Comparison of ENCODE assay signal across 8 mouse cellular contexts in genomic region chr8:75315886-75316285, GRCm38 (mm10).
A peak's percentile ranks its signal among the peaks of the same experiment; 100 is the strongest.
DNase-seq lines count a peak whose midpoint lies in the region; ATAC-seq and TF ChIP-seq lines count a peak whose summit lies in the region.

No protein-coding gene starts in this region.

- TF ChIP-seq POLR2A in spleen, adult 2 months (IDR thresholded peaks at IDR 0.05; ENCODE audit: low read depth, low read length) = no peak

- H3K27ac ChIP-seq in spleen, adult 2 months (ENCODE audit: insufficient read depth, low read length) = no peak overlapping the region
- H3K27ac ChIP-seq in hindbrain, embryonic 14.5 days = no peak overlapping the region
- H3K27ac ChIP-seq in midbrain, embryonic 14.5 days (replicated peaks; ENCODE audit: low read depth, low read length) = no peak overlapping the region

- ATAC-seq in hindbrain, embryonic 14.5 days (ENCODE audit: low FRiP score) = peak; percentile 78
- ATAC-seq in midbrain, embryonic 14.5 days (ENCODE audit: low FRiP score, low TSS enrichment) = peak; percentile 63

- WGBS in spleen, adult 2 months = 13% methylated on average over 3 of the region's 3 CpGs
- 7% methylated on average over 3 of the region's 3 CpGs for WGBS in hindbrain, embryonic 14.5 days
- WGBS in midbrain, embryonic 14.5 days = 9% methylated on average over 3 of the region's 3 CpGs

- no peak overlapping the region for H3K9ac ChIP-seq in hindbrain, embryonic 14.5 days
- no peak overlapping the region for H3K9ac ChIP-seq in midbrain, embryonic 14.5 days (replicated peaks; ENCODE audit: low read length)

- H3K9me3 ChIP-seq in hindbrain, embryonic 14.5 days (ENCODE audit: control insufficient read depth, low read length) = no peaks in the 10 kb centered on the region
- H3K9me3 ChIP-seq in midbrain, embryonic 14.5 days (ENCODE audit: control insufficient read depth, low read length) = no peaks in the 10 kb centered on the region

- no peaks in the 10 kb centered on the region for H3K27me3 ChIP-seq in spleen, adult 2 months (ENCODE audit: control insufficient read depth, insufficient read depth, low read length)
- no peaks in the 10 kb centered on the region for H3K27me3 ChIP-seq in hindbrain, embryonic 14.5 days (ENCODE audit: control insufficient read depth, insufficient read depth, low read length)
- no peaks in the 10 kb centered on the region for H3K27me3 ChIP-seq in midbrain, embryonic 14.5 days (ENCODE audit: control insufficient read depth, insufficient read depth, low read length)

- DNase-seq in spleen, adult 2 months (ENCODE audit: low read depth in 1 of 2, low spot score in 2 of 2) = no peak
- no peak for DNase-seq in spleen, postnatal 14 days (ENCODE audit: low spot score in 2 of 2)
- DNase-seq in adrenal gland, adult 2 months = peak; percentile 46
- DNase-seq in embryo, embryonic 9.5 days (ENCODE audit: extremely low spot score) = peak; percentile 41
- DNase-seq in hindbrain, embryonic 14.5 days (ENCODE audit: low spot score) = peak; percentile 76
- peak; percentile 12 for DNase-seq in left cerebral cortex, adult 11 months (ENCODE audit: low spot score)
- DNase-seq in midbrain, embryonic 14.5 days = peak; percentile 81
- DNase-seq in spleen, postnatal 36 days (ENCODE audit: low spot score in 2 of 2) = no peak

- H3K36me3 ChIP-seq in spleen, adult 2 months (ENCODE audit: control insufficient read depth, insufficient read depth, low read length) = no peaks in the 10 kb centered on the region
- no peaks in the 10 kb centered on the region for H3K36me3 ChIP-seq in hindbrain, embryonic 14.5 days (replicated peaks; ENCODE audit: control insufficient read depth, insufficient read depth)
- H3K36me3 ChIP-seq in midbrain, embryonic 14.5 days (ENCODE audit: control insufficient read depth, insufficient read depth, low read length) = no peaks in the 10 kb centered on the region

- TF ChIP-seq CTCF in spleen, adult 2 months (IDR thresholded peaks at IDR 0.05; ENCODE audit: extremely low read depth, insufficient read depth, insufficient read length, insufficient replicate concordance) = peak; percentile 10; the same call in 1 of the 2 replicates

- H3K4me3 ChIP-seq in spleen, adult 2 months (ENCODE audit: extremely low read depth, insufficient read depth, insufficient read length) = no peak overlapping the region
- no peak overlapping the region for H3K4me3 ChIP-seq in hindbrain, embryonic 14.5 days (replicated peaks; ENCODE audit: low read length)
- no peak overlapping the region for H3K4me3 ChIP-seq in midbrain, embryonic 14.5 days (replicated peaks; ENCODE audit: low read depth, low read length)

- no peak overlapping the region for H3K4me2 ChIP-seq in hindbrain, embryonic 14.5 days (replicated peaks)
- no peak overlapping the region for H3K4me2 ChIP-seq in midbrain, embryonic 14.5 days (ENCODE audit: low read length)

- no peaks in the 10 kb centered on the region for H3K4me1 ChIP-seq in spleen, adult 2 months (ENCODE audit: control insufficient read depth, insufficient read depth, insufficient read length)
- H3K4me1 ChIP-seq in hindbrain, embryonic 14.5 days (replicated peaks; ENCODE audit: control insufficient read depth, insufficient read depth, low read length) = no peaks in the 10 kb centered on the region
- H3K4me1 ChIP-seq in midbrain, embryonic 14.5 days (ENCODE audit: control insufficient read depth, insufficient read depth, low read length) = no peaks in the 10 kb centered on the region

Comparison
In these comparisons a context has a peak if more than half of its experiments do, and no peak if none do; other contexts are left out.
1. DNase-seq: peak in adrenal gland, adult 2 months (single experiment), embryo, embryonic 9.5 days (single experiment), hindbrain, embryonic 14.5 days (single experiment), left cerebral cortex, adult 11 months (single experiment) and midbrain, embryonic 14.5 days (single experiment); none in spleen, adult 2 months (0 of 2), spleen, postnatal 14 days (0 of 2) and spleen, postnatal 36 days (0 of 2).